Mouse (Mus musculus) ES-Bruce4 (cell line): ENCODE results near the gene Nhsl1.

ENCODE experiments used
- CTCF ChIP-seq: IDR thresholded peaks from one replicate; pipeline ENCODE4 v1.8.1; 2011; ENCODE audit warnings: low read depth, low read length
- EP300 ChIP-seq: IDR thresholded peaks from 2 replicates; pipeline ENCODE4 v1.6.1; 2011; ENCODE audit warnings: low read depth, low read length; ENCODE audit not compliant: insufficient read depth
- POLR2A ChIP-seq: IDR thresholded peaks from one replicate; pipeline ENCODE4 v1.8.1; 2011; ENCODE audit warnings: low read length; ENCODE audit not compliant: insufficient read depth

GRCm38 (mm10) chr10:18536889-18537288, 218.1 kb downstream of the Nhsl1 start:
- TF ChIP-seq POLR2A (no peak), CTCF (no peak), EP300 (no peak)
